Mouse (Mus musculus) heart, postnatal 0 days (tissue): ENCODE results near the gene Med24.

ENCODE experiments used
- CTCF ChIP-seq: IDR thresholded peaks from 2 replicates; pipeline ENCODE4 v1.5.1; 2016; ENCODE audit warnings: antibody characterized with exemption, control low read depth, low read depth
- EP300 ChIP-seq: IDR thresholded peaks from 2 replicates; pipeline ENCODE4 v1.6.1; 2016; ENCODE audit warnings: antibody characterized with exemption, low read depth

GRCm38 (mm10) chr11:98748506-98749416 is 19.5 kb upstream of the Med24 start:
- no peak; the same call in 1 of the 2 replicates for TF ChIP-seq CTCF
- TF ChIP-seq EP300: no peak
